Mouse (Mus musculus) thymus, adult 2 months (tissue): ENCODE data around the gene Gm8765.

Experiments
- CTCF ChIP-seq: fragments of 200-500 bp; IDR thresholded peaks from 2 replicates; pipeline ENCODE4 v1.5.1; 2012; ENCODE audit warnings: mild to moderate bottlenecking, control low read depth, low read length, moderate library complexity, borderline replicate concordance; ENCODE audit not compliant: control insufficient read depth, poor library complexity, insufficient read depth; ENCODE audit errors: extremely low read depth
- POLR2A ChIP-seq: fragments of 200-500 bp; IDR thresholded peaks from 2 replicates; pipeline ENCODE4 v1.6.1; 2012; ENCODE audit warnings: mild to moderate bottlenecking, low read length, control low read depth, moderate library complexity; ENCODE audit not compliant: control insufficient read depth, poor library complexity, insufficient read depth; ENCODE audit errors: extremely low read depth

DNA sequence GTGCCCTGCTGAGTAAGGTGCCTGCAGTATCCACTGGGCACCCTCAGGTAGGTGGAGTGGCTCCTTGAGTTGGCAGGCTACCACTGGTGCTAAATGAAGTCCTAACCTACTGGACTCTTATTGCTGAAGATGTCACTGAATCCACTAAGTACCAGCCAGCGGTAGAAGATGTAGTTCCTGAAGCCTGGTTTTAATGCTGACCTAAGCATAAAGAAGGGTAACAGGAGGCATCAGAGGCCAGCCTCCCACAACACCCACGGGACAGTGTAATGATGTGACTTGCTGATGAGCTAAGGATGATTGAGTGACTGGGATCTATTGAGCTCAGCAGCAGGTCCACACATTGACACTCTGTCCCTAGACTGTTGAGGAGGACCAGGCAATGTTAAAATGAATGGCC is 53.6 kb downstream of the Gm8765 start:
- no peak for TF ChIP-seq CTCF
- TF ChIP-seq POLR2A, result no peak
